Mouse (Mus musculus) erythroblast, adult 5-6 weeks (primary cell): ENCODE measurements around the gene Med27. TPM values are rescaled to one million over a fixed set of nuclear protein-coding genes. Genes with fewer than 3 reads are reported as not detected.

Experiments
- total RNA-seq, 2 experiments: library from RNA; stranded (forward) in 1 of 2; stranded (reverse) in 1 of 2; fragments of 150-400 nt in 1 of 2; fragments of 200-764, 138-1000 nt in 1 of 2; gene quantifications; 2 replicates each; pipeline versions ENCODE4 v1.2.3 to v1.2.4; 2015 to 2017; ENCODE audit warnings: low replicate concordance in 2 of 2

The Med27 gene
- total RNA-seq, 2 experiments from 2014 or later: 4.0 to 5.0 TPM

Other genes starting within 250 kb of the Med27 start
- gene Setx, start 222.6 kb upstream of the Med27 start, total RNA-seq (2015; ENCODE audit: low replicate concordance): 19.6 and 33.2 TPM in 2 replicates
- gene Setx, start 222.6 kb upstream of the Med27 start, total RNA-seq (2017; ENCODE audit: low replicate concordance): 25.1 and 27.9 TPM in 2 replicates
- gene Ntng2, start 93.8 kb upstream of the Med27 start, total RNA-seq (2015; ENCODE audit: low replicate concordance): 2.3 and 8.8 TPM in 2 replicates
- gene Ntng2, start 93.8 kb upstream of the Med27 start, total RNA-seq (2017; ENCODE audit: low replicate concordance): 0.94 and 2.0 TPM in 2 replicates